Mouse (Mus musculus) adrenal gland, adult (tissue): ENCODE results near the gene Slmap.
"Not testable (repeated sequence)": the region's sequence is repeated elsewhere in the genome, so short reads cannot be mapped to it uniquely, and the experiment has no call there.

Experiments
- DNase-seq, 2 experiments: peaks; one replicate each; pipeline ENCODE4 v3.0.0; 2022 to 2023; ENCODE audit warnings: low spot score in 1 of 2; ENCODE audit not compliant: inconsistent age in 2 of 2

The Slmap gene

DNA sequence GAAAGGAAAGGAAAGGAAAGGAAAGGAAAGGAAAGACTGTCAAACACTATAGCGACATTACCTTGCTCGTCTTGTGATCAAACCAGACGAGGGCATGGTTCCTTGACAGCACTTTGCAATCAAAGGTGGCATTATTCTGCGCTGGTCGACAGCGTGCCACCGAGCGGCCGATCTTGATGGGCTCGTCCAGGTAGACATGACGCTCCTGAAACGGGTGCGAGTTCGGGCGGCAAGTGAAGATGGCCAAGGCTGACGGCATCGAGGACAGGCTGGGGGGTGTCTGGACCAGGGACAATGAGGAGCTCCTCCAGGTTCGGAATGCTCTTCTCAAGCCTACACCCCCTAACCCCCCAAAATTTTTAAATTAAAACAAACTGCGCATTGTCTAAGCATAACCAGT lies 1.5 kb downstream of the Slmap start:
- DNase-seq, result peak in 1 of 2 experiments; percentile 27

- peak in 1 of 2 experiments; percentile 49 for DNase-seq
Measured at GRCm38 (mm10) chr14:26532752-26533151, 2.0 kb downstream of the Slmap start.

DNA sequence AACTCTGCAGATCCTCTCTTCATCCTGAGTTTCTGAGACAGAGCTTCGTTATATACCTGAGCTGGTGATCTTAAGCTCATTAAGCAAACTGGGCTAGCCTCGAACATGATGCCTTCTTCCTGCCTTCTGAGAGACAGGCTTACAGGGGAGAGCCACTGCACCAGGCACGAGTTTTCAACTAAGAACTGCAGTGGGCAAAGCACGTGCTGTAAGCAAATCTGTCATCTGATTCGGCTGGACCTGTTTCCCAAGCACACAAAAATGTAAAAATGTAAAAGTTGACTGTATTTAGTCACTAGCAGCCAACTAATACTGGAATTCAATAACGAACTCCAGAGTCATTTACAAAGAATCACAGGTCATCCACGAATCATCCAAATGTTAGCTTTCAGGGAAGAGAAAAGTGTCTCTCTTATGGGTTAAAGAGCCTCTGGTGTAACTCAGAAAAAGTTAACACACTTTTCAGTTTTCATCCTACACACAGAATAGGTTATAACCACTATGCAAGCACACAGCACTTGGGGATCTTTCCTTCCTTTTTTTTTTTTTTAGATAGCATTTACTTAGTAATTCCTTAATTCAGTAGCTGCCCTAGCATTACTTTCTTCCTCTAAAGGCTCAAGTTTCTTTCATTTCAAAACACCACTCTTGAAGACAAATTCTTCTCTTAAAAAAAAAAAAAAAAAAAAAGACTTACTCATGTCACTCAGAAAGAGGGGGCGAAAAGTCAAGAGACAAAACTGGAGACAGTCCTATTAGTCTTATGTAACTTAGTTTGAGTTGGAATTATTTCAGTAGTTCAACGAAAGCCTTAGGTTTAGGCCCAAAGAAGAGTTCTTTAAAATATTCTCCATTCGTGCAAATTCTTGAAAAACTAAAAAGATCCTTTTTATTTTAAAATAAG lies 3.1 kb downstream of the Slmap start:
- DNase-seq, result peak in 1 of 2 experiments; percentile 37

GRCm38 (mm10) chr14:26530350-26530749 lies 4.4 kb downstream of the Slmap start:
- DNase-seq, result peak in 1 of 2 experiments; percentile 41

DNA sequence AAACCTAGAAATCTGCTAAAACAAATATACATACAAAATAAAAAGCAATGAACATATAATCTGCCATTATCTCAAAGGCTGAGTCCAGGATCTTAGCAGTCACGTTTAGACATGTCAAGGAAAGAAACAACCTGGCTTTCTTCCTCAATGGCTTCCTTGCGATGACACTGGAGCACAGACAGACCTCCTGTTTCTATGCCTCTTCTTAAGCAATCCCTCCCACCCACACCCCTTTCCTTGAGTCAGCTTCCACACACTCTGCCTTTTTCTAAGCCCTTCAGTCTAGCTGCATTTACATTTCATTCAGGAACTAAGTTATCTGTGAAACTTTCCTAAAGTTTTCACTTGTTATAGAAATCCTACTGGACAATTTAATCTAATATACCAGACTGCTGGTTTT lies 6.4 kb downstream of the Slmap start:
- DNase-seq, result no peak

- DNase-seq, result no peak
Measured at GRCm38 (mm10) chr14:26525955-26526354, 8.8 kb downstream of the Slmap start.

DNA sequence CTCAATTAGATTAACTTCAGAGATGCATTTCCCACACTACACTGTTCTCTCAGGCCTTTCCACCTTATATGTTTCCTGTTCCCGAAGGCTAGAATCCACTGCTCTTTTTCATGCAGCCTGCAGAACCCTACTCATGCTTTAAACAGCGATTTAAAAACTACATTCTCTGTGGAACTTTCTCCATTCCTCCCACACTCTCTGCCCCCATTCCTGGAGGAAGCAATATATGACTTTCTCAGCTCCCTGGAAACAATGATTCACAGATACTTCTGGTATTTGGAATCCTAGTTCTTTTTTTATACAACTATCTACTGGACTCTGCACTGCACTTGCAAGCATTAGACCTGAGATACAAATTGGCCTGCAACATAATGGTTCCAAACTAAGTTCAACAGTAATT lies 11.6 kb downstream of the Slmap start:
- no peak for DNase-seq

- no peak for DNase-seq
Measured at GRCm38 (mm10) chr14:26519831-26520230, 14.9 kb downstream of the Slmap start.

DNA sequence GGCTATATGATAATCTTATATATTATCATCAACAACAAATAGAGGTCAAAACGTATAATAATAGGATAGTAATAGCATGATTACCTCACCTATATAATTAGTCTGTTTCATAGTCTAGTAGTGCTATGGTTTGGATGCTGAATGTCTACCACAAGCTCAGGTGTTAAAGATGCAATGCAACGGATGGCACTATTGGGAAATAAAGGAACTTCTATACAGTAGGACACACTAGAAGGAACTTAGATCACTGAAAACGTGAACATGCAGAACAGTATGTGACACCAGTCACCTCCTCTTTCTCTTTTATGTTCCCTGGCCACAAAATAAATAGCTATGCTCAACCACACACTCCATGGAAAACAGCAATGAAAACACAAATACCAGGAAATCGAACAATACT lies 16.9 kb downstream of the Slmap start:
- no peak for DNase-seq

GRCm38 (mm10) chr14:26516232-26516631 lies 18.5 kb downstream of the Slmap start:
- DNase-seq, result not testable (repeated sequence)

GRCm38 (mm10) chr14:26515802-26516201 lies 18.9 kb downstream of the Slmap start:
- DNase-seq, result no peak

- DNase-seq, result peak in 1 of 2 experiments; percentile 67
Measured at GRCm38 (mm10) chr14:26510545-26510944, 24.2 kb downstream of the Slmap start.

DNA sequence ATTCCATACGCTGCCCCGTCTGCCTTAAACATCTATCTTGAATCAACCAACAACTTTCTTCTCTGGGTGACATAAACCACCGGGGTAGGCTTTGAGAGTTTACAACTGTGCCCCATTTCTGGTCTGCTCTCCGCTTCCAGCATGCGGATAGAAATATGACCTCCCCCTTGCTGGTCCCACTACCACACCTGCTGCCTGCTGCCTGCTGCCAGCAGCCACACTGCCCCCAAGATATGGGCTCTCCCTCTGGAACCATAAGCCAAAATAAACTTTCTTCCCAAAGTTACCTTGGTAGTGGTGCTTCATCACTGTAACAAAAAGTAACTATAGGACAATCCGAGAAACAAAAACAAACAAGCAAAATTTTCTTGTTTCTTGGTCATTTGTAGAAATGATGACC lies 26.6 kb downstream of the Slmap start:
- no peak for DNase-seq

- peak; percentile 59 to 76 for DNase-seq
Measured at GRCm38 (mm10) chr14:26507361-26507760, 27.4 kb downstream of the Slmap start.

- no peak for DNase-seq
Measured at GRCm38 (mm10) chr14:26504541-26504940, 30.2 kb downstream of the Slmap start.

- DNase-seq, result peak in 1 of 2 experiments; percentile 12
Measured at GRCm38 (mm10) chr14:26500136-26500933, 34.4 kb downstream of the Slmap start.

GRCm38 (mm10) chr14:26495021-26495420 lies 39.7 kb downstream of the Slmap start:
- DNase-seq, result no peak

- peak; percentile 63 to 89 for DNase-seq
Measured at GRCm38 (mm10) chr14:26491150-26491549, 43.6 kb downstream of the Slmap start.

GRCm38 (mm10) chr14:26488329-26489020 lies 46.3 kb downstream of the Slmap start:
- DNase-seq, result no peak

DNA sequence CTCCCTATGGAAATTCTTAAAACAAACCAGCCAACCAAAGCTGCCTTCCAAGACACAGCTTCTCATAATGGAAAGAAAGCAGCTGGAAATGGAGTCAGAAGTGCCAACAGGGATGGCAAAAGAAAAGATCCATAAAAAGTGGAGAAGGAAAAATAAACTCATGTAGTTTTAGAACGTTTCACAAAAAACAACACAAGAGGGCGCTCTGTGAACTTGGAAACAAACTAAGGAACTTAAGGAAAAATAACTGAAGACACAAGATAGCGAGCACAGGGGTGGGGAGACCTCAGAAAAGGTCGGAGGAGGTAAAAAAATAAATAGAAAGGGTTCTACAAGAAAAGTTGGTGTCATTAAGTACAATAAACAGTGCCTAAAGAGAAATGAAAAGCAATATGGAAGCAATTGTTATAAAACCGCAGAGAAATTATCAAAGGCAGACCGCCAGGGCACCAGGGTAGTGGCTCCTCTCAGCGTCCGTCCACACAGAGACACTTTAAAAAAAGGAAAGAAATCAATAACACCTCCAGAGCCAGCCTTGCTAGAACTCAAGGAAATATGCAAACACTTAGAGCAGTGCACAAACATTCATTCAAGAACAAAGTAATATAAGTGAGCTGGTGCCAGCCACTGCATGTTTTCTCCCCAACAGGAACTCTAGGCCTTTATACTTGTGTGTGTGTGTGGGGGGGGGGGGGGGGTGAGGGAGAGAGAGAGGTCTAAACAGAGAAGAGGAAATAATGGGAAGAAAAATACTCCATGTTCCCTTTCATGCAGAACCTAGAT lies 48.1 kb downstream of the Slmap start:
- peak in 1 of 2 experiments; percentile 68 for DNase-seq
